In genomic region chr1:86524619-86525498, GRCm38 (mm10) we compare ENCODE assay signal across 8 mouse cellular contexts. TPM values are rescaled to one million over a fixed set of nuclear protein-coding genes. Genes with fewer than 3 reads are reported as not detected.
DNase-seq lines count a peak whose midpoint lies in the region; ATAC-seq lines count a peak whose summit lies in the region.

No protein-coding gene starts in this region.

- peak; percentile 40 for ATAC-seq in megakaryocyte progenitor cell, adult 5-6 weeks (replicated peaks; ENCODE audit: poor library complexity)

- peak; percentile 99 for DNase-seq in adipocyte (ENCODE audit: low spot score)
- peak; percentile 100 for DNase-seq in embryo, embryonic 10 days (ENCODE audit: low spot score)
- DNase-seq in gastrocnemius, postnatal 10 days, result peak; percentile 99
- peak; percentile 99 for DNase-seq in induced T-regulatory cell, adult 2 months (ENCODE audit: low read depth)
- DNase-seq in left cerebral cortex, adult 9 months (ENCODE audit: low spot score in 2 of 2), result peak; percentile 98 to 100
- DNase-seq in right cerebral cortex, postnatal 25 days, result peak; percentile 99
- peak; percentile 99 to 100 for DNase-seq in urinary bladder, postnatal 4 days (ENCODE audit: low spot score in 2 of 2)

RNA-seq across cellular contexts. Expression of gene Ptma, which starts 1.7 kb away (rescaled TPM):
- total RNA-seq in gastrocnemius, postnatal 10 days (2021), result 100 to 1,000 TPM; 358 to 428 TPM
- 6,310 and 6,455 TPM in 2 replicates for total RNA-seq in megakaryocyte progenitor cell, adult 5-6 weeks (2015)
- total RNA-seq in megakaryocyte progenitor cell, adult 5-6 weeks (2017), result 6,827 and 7,265 TPM in 2 replicates

RNA-seq across cellular contexts. Expression of gene Pde6d, which starts 57.6 kb away (rescaled TPM):
- 10 to 100 TPM; 32.5 to 40.2 TPM for total RNA-seq in gastrocnemius, postnatal 10 days (2021)
- total RNA-seq in megakaryocyte progenitor cell, adult 5-6 weeks (2015), result 60.3 and 71.2 TPM in 2 replicates
- total RNA-seq in megakaryocyte progenitor cell, adult 5-6 weeks (2017), result 17.9 and 23.6 TPM in 2 replicates

RNA-seq across cellular contexts. Expression of gene Cops7b, which starts 57.8 kb away (rescaled TPM):
- total RNA-seq in gastrocnemius, postnatal 10 days (2021), result 10 to 100 TPM; 10.5 to 12.6 TPM
- total RNA-seq in megakaryocyte progenitor cell, adult 5-6 weeks (2015), result 9.3 and 13.2 TPM in 2 replicates
- total RNA-seq in megakaryocyte progenitor cell, adult 5-6 weeks (2017), result 19.5 and 22.7 TPM in 2 replicates

Comparison
In these comparisons a context has a peak if more than half of its experiments do, and no peak if none do; other contexts are left out.
1. Peak in every context shown above with its lines: DNase-seq and ATAC-seq.
2. RNA of gene Ptma, which starts 1.7 kb away (total RNA-seq): 6,310 to 7,265 TPM in megakaryocyte progenitor cell, adult 5-6 weeks; 358 to 428 TPM in gastrocnemius, postnatal 10 days; every median in the first group is over 10 times any median in the second.